Mouse (Mus musculus) small intestine, adult 10 weeks (tissue): ENCODE measurements around the gene Trim34a. TPM values are rescaled to one million over a fixed set of nuclear protein-coding genes. Genes with fewer than 3 reads are reported as not detected.

Experiments used
- polyA plus RNA-seq: library from polyadenylated mRNA; stranded (reverse); fragments of 350-450 nt; fragmentation: Illumina TruSeq; extraction: RNeasy Lipid Tissue Mini Kit (QIAGEN cat#74804); gene quantifications from one replicate; pipeline ENCODE4 v1.2.3, GENCODE M21; 2014; ENCODE audit warnings: low replicate concordance

Trim34a gene
- 39.9 TPM for polyA plus RNA-seq

GRCm38 (mm10) chr7:104244287-104245181 lies at the start of gene Trim34a:
Gene Trim34a, plus strand, starts transcription at chr7:104244457.

GRCm38 (mm10) chr7:104195885-104196284 lies 48.4 kb upstream of the Trim34a start, which contains the start of gene Olfr649:
Gene Olfr649, minus strand, starts transcription at chr7:104195985.

GRCm38 (mm10) chr7:104218701-104219569 lies 25.3 kb upstream of the Trim34a start, which contains the start of gene Trim6:
Gene Trim6, plus strand, starts transcription at chr7:104218793.

GRCm38 (mm10) chr7:104287576-104288443 lies 43.6 kb downstream of the Trim34a start, which contains the start of gene Trim5:
Gene Trim5, minus strand, starts transcription at chr7:104288094.

Other genes with a start within 250 kb of the Trim34a start
- not detected for gene Olfr638, start 245.7 kb upstream of the Trim34a start, polyA plus RNA-seq
- not detected for gene Olfr639, start 227.2 kb upstream of the Trim34a start, polyA plus RNA-seq
- gene Olfr640, start 218.9 kb upstream of the Trim34a start, polyA plus RNA-seq: not detected
- not detected for gene Olfr641, start 209.0 kb upstream of the Trim34a start, polyA plus RNA-seq
- not detected for gene Olfr642, start 191.8 kb upstream of the Trim34a start, polyA plus RNA-seq
- not detected for gene 4930516K23Rik, start 183.0 kb upstream of the Trim34a start, polyA plus RNA-seq
- gene Olfr644, start 172.6 kb upstream of the Trim34a start, polyA plus RNA-seq: not detected
- not detected for gene Olfr645, start 159.0 kb upstream of the Trim34a start, polyA plus RNA-seq
- gene Olfr646, start 139.6 kb upstream of the Trim34a start, polyA plus RNA-seq: not detected
- gene Ubqln5, start 114.6 kb upstream of the Trim34a start, polyA plus RNA-seq: not detected
- not detected for gene Olfr643, start 107.1 kb upstream of the Trim34a start, polyA plus RNA-seq
- not detected for gene Ubqln3, start 101.2 kb upstream of the Trim34a start, polyA plus RNA-seq
- not detected for gene Ubqlnl, start 93.9 kb upstream of the Trim34a start, polyA plus RNA-seq
- not detected for gene Olfm5, start 79.6 kb upstream of the Trim34a start, polyA plus RNA-seq
- gene Olfr648, start 61.1 kb upstream of the Trim34a start, polyA plus RNA-seq: 0.19 TPM
- gene Olfr649, start 48.5 kb upstream of the Trim34a start, polyA plus RNA-seq: not detected
- gene Trim6, start 25.7 kb upstream of the Trim34a start, polyA plus RNA-seq: 2.7 TPM
- 27.1 TPM for gene Trim5, start 43.6 kb downstream of the Trim34a start, polyA plus RNA-seq
- gene Trim12a, start 71.0 kb downstream of the Trim34a start, polyA plus RNA-seq: 70.7 TPM
- not detected for gene Trim34b, start 85.0 kb downstream of the Trim34a start, polyA plus RNA-seq
- gene Trim12c, start 108.9 kb downstream of the Trim34a start, polyA plus RNA-seq: 86.4 TPM
- gene Trim30b, start 125.4 kb downstream of the Trim34a start, polyA plus RNA-seq: 1.3 TPM
- gene Trim30c, start 156.4 kb downstream of the Trim34a start, polyA plus RNA-seq: 1.4 TPM
- gene Trim30a, start 220.7 kb downstream of the Trim34a start, polyA plus RNA-seq: 56.4 TPM